Mouse (Mus musculus) inflammation-experienced regulatory T-cells, adult 16 weeks (primary cell): Measurements from ENCODE around the gene Gm3005. TPM values are rescaled to one million over a fixed set of nuclear protein-coding genes. Genes with fewer than 3 reads are reported as not detected.

ENCODE experiments used
- polyA plus RNA-seq: library from polyadenylated mRNA; unstranded; fragments of 100-300 nt; shearing (Covaris generic); gene quantifications from one replicate; pipeline ENCODE4 v1.2.1, GENCODE M21; 2017

Gm3005 gene
- 5.2 TPM for polyA plus RNA-seq

GRCm38 (mm10) chr14:3427803-3428202 lies at the start of gene Gm3005:
Gene Gm3005 (plus strand): TSS chr14:3428103.

DNA sequence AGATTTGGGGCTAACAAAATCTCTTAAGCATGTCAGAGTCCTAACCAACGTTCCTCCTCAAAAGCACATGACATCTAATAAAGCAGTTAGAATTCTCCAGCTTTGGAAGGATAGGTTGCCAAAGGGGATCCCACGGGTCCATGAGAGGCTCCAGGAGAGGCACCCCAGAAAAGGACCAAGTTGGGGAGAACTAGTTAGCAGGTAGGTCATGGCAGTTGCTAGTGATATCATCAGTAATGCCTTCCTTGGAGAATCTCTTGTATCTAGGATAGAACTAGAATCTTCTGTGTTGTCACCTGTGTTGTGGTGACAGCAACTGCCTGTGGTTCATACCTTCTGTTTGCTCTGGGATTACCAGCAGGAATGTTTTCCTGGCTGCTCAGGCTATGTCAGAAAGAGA lies 33.1 kb upstream of the Gm3005 start, which contains the start of gene Gm10413:
TSS of gene Gm10413 (plus strand) at position 301 of the 400 bp plus-strand sequence.

DNA sequence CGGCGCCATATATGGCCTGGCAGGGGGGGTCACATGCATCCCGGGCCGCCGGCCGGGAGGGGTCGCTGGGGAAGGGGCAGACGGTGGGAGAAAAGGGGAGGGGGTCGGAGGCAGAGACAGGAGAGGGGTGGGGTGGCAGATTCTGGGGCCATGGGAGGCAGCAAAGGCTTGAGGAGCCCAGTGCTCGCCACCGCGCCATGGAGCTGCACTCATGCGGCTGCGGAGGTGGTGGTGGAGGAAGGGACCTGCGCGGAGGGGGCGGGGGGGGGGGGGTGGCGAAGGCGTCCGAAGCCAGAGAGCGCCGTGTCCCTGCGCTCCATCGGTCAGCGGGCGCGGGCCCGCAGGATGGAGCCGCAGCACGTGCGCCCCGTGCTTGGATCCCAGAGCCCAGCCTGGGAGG lies 15.6 kb upstream of the Gm3005 start, which contains the start of gene Gm10409:
TSS of gene Gm10409 (plus strand) at position 301 of the 400 bp plus-strand sequence.

DNA sequence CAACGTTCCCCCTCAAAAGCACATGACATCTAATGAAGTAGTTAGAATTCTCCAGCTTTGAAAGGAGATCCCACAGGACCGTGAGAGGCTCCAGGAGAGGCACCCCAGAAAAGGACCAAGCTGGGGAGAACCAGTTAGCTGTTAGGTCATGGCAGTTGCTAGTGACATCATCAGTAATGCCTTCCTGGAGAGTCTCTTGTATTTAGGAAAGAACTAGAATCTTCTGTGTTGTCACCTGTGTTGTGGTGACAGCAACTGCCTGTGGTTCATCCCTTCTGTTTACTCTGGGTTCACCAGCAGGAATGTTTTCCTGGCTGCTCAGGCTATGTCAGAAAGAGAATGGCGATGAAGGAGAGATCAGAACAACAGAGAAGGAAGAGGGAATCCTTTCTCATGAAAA lies 21.2 kb downstream of the Gm3005 start, which contains the start of gene Gm10408:
TSS of gene Gm10408 (plus strand) at position 301 of the 400 bp plus-strand sequence.

DNA sequence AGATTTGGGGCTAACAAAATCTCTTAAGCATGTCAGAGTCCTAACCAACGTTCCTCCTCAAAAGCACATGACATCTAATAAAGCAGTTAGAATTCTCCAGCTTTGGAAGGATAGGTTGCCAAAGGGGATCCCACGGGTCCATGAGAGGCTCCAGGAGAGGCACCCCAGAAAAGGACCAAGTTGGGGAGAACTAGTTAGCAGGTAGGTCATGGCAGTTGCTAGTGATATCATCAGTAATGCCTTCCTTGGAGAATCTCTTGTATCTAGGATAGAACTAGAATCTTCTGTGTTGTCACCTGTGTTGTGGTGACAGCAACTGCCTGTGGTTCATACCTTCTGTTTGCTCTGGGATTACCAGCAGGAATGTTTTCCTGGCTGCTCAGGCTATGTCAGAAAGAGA lies 206.3 kb downstream of the Gm3005 start, which contains the start of gene Gm3012:
TSS of gene Gm3012 (plus strand) at position 301 of the 400 bp plus-strand sequence.

Other genes with a start within 250 kb of the Gm3005 start
- gene Gm5795, start 239.8 kb upstream of the Gm3005 start, polyA plus RNA-seq, result not detected
- 41.3 TPM for gene D830030K20Rik, start 219.6 kb upstream of the Gm3005 start, polyA plus RNA-seq
- gene Gm2956, start 95.5 kb upstream of the Gm3005 start, polyA plus RNA-seq, result 5.0 TPM
- gene Gm10413, start 33.0 kb upstream of the Gm3005 start, polyA plus RNA-seq, result not detected
- 12.5 TPM for gene Gm10409, start 15.5 kb upstream of the Gm3005 start, polyA plus RNA-seq
- gene Gm10408, start 21.3 kb downstream of the Gm3005 start, polyA plus RNA-seq, result not detected
- not detected for gene Gm3012, start 206.4 kb downstream of the Gm3005 start, polyA plus RNA-seq
- gene Gm3020, start 223.9 kb downstream of the Gm3005 start, polyA plus RNA-seq, result 12.5 TPM